Mouse (Mus musculus): ENCODE data around the gene Hells. TPM values are rescaled to one million over a fixed set of nuclear protein-coding genes. Genes with fewer than 3 reads are reported as not detected.

Gene Hells
- polyA plus RNA-seq, 1 experiment from 2014 or later = 115 TPM

DNA sequence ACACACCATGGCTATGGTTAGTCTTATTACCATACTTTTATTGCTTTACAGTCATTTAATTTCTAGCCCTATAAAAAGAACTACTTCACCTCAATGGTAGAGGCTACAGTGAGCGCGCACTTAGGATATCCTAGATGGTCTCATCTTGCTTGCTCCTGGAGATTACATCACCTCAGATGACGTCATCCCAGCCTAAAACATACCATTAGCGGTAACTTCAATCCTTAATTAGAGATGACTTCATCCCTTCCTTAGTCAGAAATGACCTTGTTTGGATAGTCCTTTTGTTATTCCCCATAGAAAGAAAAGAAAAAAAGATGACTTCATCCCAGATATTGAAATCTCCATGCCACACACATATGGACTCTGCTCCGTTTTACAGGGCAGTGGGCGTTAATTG, 40.0 kb downstream of the Hells start:
- 95% methylated on average over 6 of the region's 6 CpGs for WGBS
- Histone ChIP-seq H3K27ac (no peak overlapping the region), H3K27me3 (ENCODE audit: poor library complexity, severe bottlenecking) (no peaks in the 10 kb centered on the region), H3K4me1 (no peaks in the 10 kb centered on the region), H3K9me3 (no peaks in the 10 kb centered on the region), H3K36me3 (replicated peaks) (peaks cover 76% of the 10 kb centered on the region), H3K4me3 (no peak overlapping the region)
- no peak for DNase-seq (ENCODE audit: extremely low spot score, low spot score)

DNA sequence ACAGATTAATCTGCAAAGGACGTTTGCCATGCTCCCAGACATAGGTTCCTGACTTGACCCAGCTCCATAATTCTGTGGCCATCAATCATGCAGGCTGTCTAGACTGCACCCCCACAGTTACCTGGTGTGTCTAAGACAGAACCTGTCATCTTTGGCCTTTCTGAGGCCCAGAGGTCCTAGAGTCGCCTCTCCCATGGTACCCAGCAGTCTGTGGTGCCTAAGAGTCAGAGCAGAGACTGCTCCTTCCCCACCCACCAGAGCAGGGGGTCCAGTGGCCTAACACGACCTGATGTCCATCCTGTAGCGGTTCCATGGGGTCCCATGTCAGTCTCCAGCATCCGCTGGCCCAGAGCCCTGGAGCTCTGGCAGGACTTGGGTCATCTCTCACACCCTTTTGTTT, 41.9 kb downstream of the Hells start:
- H3K4me3 ChIP-seq = no peak overlapping the region
- H3K27ac ChIP-seq = no peak overlapping the region
- peaks cover 58% of the 10 kb centered on the region for H3K36me3 ChIP-seq (replicated peaks)
- H3K4me1 ChIP-seq = no peaks in the 10 kb centered on the region
- H3K27me3 ChIP-seq (ENCODE audit: poor library complexity, severe bottlenecking) = no peaks in the 10 kb centered on the region
- DNase-seq (ENCODE audit: extremely low spot score, low spot score) = no peak
- WGBS = 78% methylated on average over 5 of the region's 5 CpGs
- no peaks in the 10 kb centered on the region for H3K9me3 ChIP-seq

DNA sequence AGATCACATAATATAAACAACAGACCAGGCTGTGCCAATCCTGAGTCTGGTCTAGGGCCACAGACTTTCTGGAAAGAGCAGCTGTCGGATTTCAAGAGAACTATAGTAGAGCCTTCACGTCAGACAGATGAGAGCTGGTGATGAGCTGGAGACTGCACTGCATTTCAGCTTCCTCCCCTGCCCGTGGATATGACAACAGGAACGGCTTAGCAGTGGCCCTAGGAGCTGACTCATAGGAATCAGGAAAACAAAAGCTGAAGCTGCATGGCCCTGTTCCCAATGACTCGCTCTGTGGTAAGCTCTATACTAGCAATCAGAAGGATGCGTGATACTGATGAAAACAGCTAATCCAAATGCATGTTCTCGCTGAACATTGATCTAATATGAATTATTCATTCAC, 43.0 kb downstream of the Hells start:
- no peaks in the 10 kb centered on the region for H3K4me1 ChIP-seq
- H3K27ac ChIP-seq = no peak overlapping the region
- 70% methylated on average over 7 of the region's 7 CpGs for WGBS
- H3K27me3 ChIP-seq (ENCODE audit: poor library complexity, severe bottlenecking) = no peaks in the 10 kb centered on the region
- DNase-seq (ENCODE audit: extremely low spot score, low spot score) = no peak
- H3K9me3 ChIP-seq = no peaks in the 10 kb centered on the region
- H3K4me3 ChIP-seq = no peak overlapping the region
- H3K36me3 ChIP-seq (replicated peaks) = peaks cover 47% of the 10 kb centered on the region

DNA sequence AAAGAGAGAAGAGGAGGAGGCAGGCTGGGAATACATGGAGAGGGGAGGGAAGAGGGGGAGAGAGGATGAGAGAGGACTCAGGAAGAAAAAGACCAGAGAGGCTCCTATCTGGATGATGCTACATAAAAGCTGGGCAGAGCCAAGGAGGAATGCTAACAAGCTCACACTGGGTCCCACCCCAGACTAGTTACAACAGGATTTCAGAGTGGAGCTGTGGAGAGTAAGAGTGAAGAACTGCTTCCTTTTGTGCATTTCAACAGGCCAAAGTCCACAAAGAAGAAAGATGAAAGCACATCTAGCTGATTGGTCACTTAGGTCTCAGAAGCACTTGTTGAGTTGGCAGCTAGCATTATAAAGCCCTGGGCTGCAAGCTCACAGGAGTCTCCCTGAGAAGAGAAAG, 45.6 kb downstream of the Hells start:
- no peak overlapping the region for H3K27ac ChIP-seq
- no peaks in the 10 kb centered on the region for H3K9me3 ChIP-seq
- H3K4me3 ChIP-seq = no peak overlapping the region
- H3K36me3 ChIP-seq (replicated peaks) = peaks cover 21% of the 10 kb centered on the region
- no peaks in the 10 kb centered on the region for H3K27me3 ChIP-seq (ENCODE audit: poor library complexity, severe bottlenecking)
- H3K4me1 ChIP-seq = no peaks in the 10 kb centered on the region
- DNase-seq (ENCODE audit: extremely low spot score, low spot score) = no peak

DNA sequence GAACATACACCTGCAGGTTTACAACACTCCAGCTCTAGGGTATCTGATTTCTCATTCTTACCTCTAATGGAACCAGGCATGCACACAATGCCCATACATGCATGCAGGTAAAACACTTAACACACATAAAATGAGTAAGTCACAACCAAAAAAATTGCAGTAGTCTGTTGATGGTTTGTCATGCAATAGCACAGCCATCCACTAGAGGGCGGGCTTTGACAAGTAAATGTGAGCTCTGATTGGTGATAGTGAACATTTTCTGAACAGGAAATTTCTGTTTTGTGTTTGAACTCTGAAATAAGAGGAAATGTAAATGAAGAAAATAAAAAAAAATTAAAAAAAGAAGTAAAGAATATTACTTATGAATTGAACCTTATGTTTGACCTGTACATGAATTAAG, 51.3 kb downstream of the Hells start:
- H3K27ac ChIP-seq = no peak overlapping the region
- no peaks in the 10 kb centered on the region for H3K27me3 ChIP-seq (ENCODE audit: poor library complexity, severe bottlenecking)
- H3K9me3 ChIP-seq = no peaks in the 10 kb centered on the region
- no peaks in the 10 kb centered on the region for H3K36me3 ChIP-seq (replicated peaks)
- DNase-seq (ENCODE audit: extremely low spot score, low spot score) = peak; percentile 53
- H3K4me1 ChIP-seq = no peaks in the 10 kb centered on the region
- WGBS = 0% methylated on average over 1 of the region's 1 CpGs
- no peak overlapping the region for H3K4me3 ChIP-seq

DNA sequence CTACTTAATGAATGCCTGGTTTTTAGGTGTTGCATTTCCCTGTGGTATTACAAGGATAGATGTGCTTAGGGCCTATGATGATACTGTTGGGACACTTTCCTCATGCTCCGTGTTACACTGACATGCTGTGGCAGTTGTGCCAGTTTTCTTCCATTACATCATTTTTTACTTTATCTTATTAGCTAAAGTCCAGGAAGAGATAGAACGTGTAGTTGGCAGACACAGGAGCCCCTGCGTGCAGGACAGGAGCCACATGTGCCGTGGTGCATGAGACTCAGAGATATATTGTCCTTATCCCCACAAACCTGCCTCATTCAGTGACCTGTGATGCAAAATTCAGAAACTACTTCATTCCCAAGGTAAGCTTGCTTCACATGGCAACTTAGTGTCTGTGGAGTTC, 67.5 kb downstream of the Hells start:
- Histone ChIP-seq H3K27ac (no peak overlapping the region), H3K27me3 (ENCODE audit: poor library complexity, severe bottlenecking) (no peaks in the 10 kb centered on the region), H3K9me3 (peaks cover 2% of the 10 kb centered on the region; the same call in 1 of the 2 replicates), H3K4me1 (no peaks in the 10 kb centered on the region), H3K4me3 (no peak overlapping the region), H3K36me3 (replicated peaks) (no peaks in the 10 kb centered on the region)
- no peak for DNase-seq (ENCODE audit: extremely low spot score, low spot score)
- 85% methylated on average over 4 of the region's 4 CpGs for WGBS

DNA sequence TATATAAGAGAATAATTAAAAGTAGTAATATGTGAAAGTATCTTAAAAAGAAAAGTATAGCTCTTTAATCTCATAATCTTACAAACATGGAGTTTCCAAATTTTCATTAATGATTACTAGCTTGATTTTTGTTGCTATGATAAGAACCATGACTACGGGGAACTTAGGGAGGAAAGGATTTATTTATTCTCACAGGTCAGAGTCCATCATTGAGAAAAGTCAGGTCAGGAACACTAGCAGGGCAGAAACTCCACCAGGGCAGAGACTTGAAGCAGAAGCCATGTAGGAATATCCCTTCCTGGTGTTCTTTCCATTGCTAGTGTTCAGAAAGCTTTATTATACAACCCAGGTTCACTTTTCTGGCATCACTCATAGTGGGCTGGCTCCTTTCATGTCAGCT, 68.0 kb downstream of the Hells start:
- no peak for DNase-seq (ENCODE audit: extremely low spot score, low spot score)
- 88% methylated on average over 1 of the region's 1 CpGs for WGBS

DNA sequence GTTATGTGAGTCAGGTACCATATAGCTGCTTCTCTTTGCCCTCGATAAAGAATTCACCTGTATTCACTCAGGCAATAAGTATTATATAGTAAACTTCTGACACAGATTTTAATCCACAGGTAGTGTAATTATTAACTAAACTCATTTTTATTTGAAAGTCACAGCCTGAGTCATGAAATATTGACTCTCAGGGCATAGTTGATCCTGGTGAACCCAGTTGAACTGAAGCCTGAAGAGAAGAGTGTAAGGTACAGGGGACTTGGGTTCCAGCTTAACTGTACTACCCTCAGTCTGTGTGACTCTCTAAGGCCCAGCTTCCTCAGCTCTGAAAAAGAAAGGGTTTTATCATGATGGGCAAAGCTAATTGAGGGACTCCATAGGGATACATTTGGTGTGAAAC, 74.4 kb downstream of the Hells start:
- no peaks in the 10 kb centered on the region for H3K4me1 ChIP-seq
- H3K4me3 ChIP-seq = no peak overlapping the region
- DNase-seq (ENCODE audit: extremely low spot score, low spot score) = no peak
- H3K27ac ChIP-seq = no peak overlapping the region
- no peaks in the 10 kb centered on the region for H3K27me3 ChIP-seq (ENCODE audit: poor library complexity, severe bottlenecking)
- no peaks in the 10 kb centered on the region for H3K9me3 ChIP-seq
- no peaks in the 10 kb centered on the region for H3K36me3 ChIP-seq (replicated peaks)
- WGBS = 92% methylated on average over 1 of the region's 1 CpGs

More for the DNA sequence above, 68.0 kb downstream of the Hells start:
- no peaks in the 10 kb centered on the region for H3K27me3 ChIP-seq (ENCODE audit: poor library complexity, severe bottlenecking)
- no peak overlapping the region for H3K27ac ChIP-seq
- H3K9me3 ChIP-seq = no peaks in the 10 kb centered on the region; the same call in 1 of the 2 replicates
- no peaks in the 10 kb centered on the region for H3K4me1 ChIP-seq
- no peaks in the 10 kb centered on the region for H3K36me3 ChIP-seq (replicated peaks)
- no peak overlapping the region for H3K4me3 ChIP-seq

DNA sequence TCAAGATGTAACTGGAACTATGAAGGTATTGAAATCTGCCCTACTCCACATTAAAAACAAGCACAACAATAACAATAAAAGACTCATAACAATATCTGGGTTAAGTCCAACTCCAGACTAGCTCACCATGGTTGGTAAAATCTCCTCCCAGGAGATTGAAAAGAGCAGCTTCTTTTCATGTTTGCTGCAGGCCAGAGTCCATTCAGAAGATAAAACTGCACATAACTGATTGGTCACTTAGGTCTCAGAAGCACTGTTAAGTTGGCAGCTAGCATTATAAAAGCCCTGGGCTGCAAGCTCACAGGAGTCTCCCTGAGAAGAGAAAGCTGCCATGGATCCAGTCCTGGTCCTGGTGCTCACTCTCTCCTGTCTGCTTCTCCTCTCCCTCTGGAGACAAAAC, 76.0 kb downstream of the Hells start, which contains the start of gene Cyp2c55:
Cyp2c55 (plus strand) TSS at position 305 of the 400 bp plus-strand sequence.
- Histone ChIP-seq H3K9me3 (no peaks in the 10 kb centered on the region), H3K4me1 (no peaks in the 10 kb centered on the region), H3K36me3 (replicated peaks) (no peaks in the 10 kb centered on the region), H3K27me3 (ENCODE audit: poor library complexity, severe bottlenecking) (no peaks in the 10 kb centered on the region), H3K4me3 (no peak within 1 kb of the TSS), H3K27ac (no peak within 1 kb of the TSS)
- DNase-seq (ENCODE audit: extremely low spot score, low spot score) = no peak

Small RNA genes lying within 50 kb of the gene (microRNA-seq; reads per million reads assigned to microRNA genes)
- gene Gm23800 = not detected

Other genes with a start within 250 kb of the Hells start
- gene Noc3l, start 111.7 kb upstream of the Hells start, polyA plus RNA-seq (2016; fragmentation: Nextera tagmentation; extraction: Ambion mirVana) = 11.6 and 11.9 TPM in 2 replicates
- gene Tbc1d12, start 94.3 kb upstream of the Hells start, polyA plus RNA-seq (2016; fragmentation: Nextera tagmentation; extraction: Ambion mirVana) = 1.8 and 2.2 TPM in 2 replicates
- not detected in 2 replicates for gene Cyp2c55, start 76.1 kb downstream of the Hells start, polyA plus RNA-seq (2016; fragmentation: Nextera tagmentation; extraction: Ambion mirVana)
- gene Cyp2c65, start 130.1 kb downstream of the Hells start, polyA plus RNA-seq (2016; fragmentation: Nextera tagmentation; extraction: Ambion mirVana) = not detected in 2 replicates
- not detected in 2 replicates for gene Cyp2c66, start 183.0 kb downstream of the Hells start, polyA plus RNA-seq (2016; fragmentation: Nextera tagmentation; extraction: Ambion mirVana)

Measured in forebrain, embryonic 10.5 days (tissue).